Mouse (Mus musculus) stomach, embryonic 15.5 days (tissue): ENCODE measurements around the gene Alb. TPM values are rescaled to one million over a fixed set of nuclear protein-coding genes. Genes with fewer than 3 reads are reported as not detected.

ENCODE experiments used
- ATAC-seq: fragments of 200-750 bp; cut with Nextera tagmentation; 2 replicates; pipeline ENCODE4 v1.8.0; 2017; ENCODE audit warnings: low read depth, moderate number of reproducible peaks, moderate TSS enrichment; ENCODE audit not compliant: insufficient read depth, low FRiP score
- H3K27ac ChIP-seq: fragments of 300-500 bp; sonication (generic); 2 replicates; pipeline ENCODE4 v1.5.1; 2015; ENCODE audit warnings: mild to moderate bottlenecking, inconsistent platforms
- H3K27me3 ChIP-seq: fragments of 300-500 bp; sonication (generic); replicated peaks from 2 replicates; pipeline ENCODE4 v1.6.1; 2015; ENCODE audit warnings: inconsistent platforms
- H3K36me3 ChIP-seq: fragments of 300-500 bp; sonication (generic); 2 replicates; pipeline ENCODE4 v1.6.1; 2015; ENCODE audit warnings: inconsistent platforms
- H3K4me1 ChIP-seq: fragments of 300-500 bp; sonication (generic); 2 replicates; pipeline ENCODE4 v1.6.1; 2015; ENCODE audit warnings: inconsistent platforms
- H3K4me2 ChIP-seq: fragments of 300-500 bp; sonication (generic); 2 replicates; pipeline ENCODE4 v1.6.1; 2015; ENCODE audit warnings: mild to moderate bottlenecking, inconsistent platforms
- H3K4me3 ChIP-seq: fragments of 300-500 bp; sonication (generic); replicated peaks from 2 replicates; pipeline ENCODE4 v1.5.1; 2015; ENCODE audit warnings: inconsistent platforms
- H3K9ac ChIP-seq: fragments of 300-500 bp; sonication (generic); 2 replicates; pipeline ENCODE4 v1.6.1; 2015; ENCODE audit warnings: inconsistent platforms
- H3K9me3 ChIP-seq: fragments of 300-500 bp; sonication (generic); 2 replicates; pipeline ENCODE4 v1.6.1; 2016; ENCODE audit warnings: inconsistent platforms
- WGBS: fragments of 180-500 bp; shearing (Covaris S2); methylation state at CpG from one replicate; pipeline ENCODE4 v1.1.7; 2015; 5-methylcytosine and 5-hydroxymethylcytosine counted together
- polyA plus RNA-seq: library from polyadenylated mRNA; unstranded; fragments of >200 nt; fragmentation: Nextera tagmentation; extraction: Ambion mirVana; gene quantifications from 2 replicates; pipeline ENCODE4 v1.2.1, GENCODE M21; 2015

Gene Alb
- polyA plus RNA-seq, 1 experiment from 2014 or later = 276 TPM

DNA sequence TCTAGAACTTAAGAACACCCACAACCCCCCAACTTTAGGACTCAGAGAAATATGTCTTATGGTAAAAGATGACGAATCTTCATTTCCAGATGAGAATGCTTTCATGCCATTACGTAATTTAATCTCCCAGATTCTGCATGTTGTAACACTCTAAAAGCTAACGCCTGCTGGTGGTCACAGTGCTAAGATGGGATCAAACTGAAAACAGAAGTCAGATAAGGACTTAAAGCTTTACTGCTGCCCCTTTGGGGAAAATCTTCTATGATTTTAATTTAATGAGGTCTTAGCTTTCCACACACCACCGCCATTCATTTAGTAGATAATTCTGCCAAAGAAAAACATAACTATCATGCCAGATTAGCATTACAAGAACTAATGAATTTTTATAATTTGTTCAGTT, 6.1 kb downstream of the Alb start:
- no peak overlapping the region for H3K4me3 ChIP-seq
- no peak overlapping the region for H3K9ac ChIP-seq
- no peaks in the 10 kb centered on the region for H3K27me3 ChIP-seq
- no peaks in the 10 kb centered on the region for H3K4me1 ChIP-seq
- H3K4me2 ChIP-seq = no peak overlapping the region
- H3K27ac ChIP-seq = no peak overlapping the region
- 70% methylated on average over 4 of the region's 4 CpGs for WGBS
- no peaks in the 10 kb centered on the region for H3K9me3 ChIP-seq
- H3K36me3 ChIP-seq = no peaks in the 10 kb centered on the region
- ATAC-seq = no peak

DNA sequence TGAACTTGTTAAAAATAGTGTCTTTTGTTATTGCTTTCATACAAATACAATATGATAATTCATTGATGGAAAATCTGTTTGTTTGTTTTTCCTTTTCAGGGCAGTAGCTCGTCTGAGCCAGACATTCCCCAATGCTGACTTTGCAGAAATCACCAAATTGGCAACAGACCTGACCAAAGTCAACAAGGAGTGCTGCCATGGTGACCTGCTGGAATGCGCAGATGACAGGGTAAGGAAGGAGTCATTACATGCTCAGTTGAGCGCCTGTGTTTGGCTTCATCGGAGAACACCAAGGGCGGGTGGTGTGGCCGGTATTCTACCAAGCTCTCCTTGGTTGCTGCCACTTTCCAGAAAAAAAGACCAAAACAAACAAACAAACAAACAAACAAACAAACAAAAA, 6.5 kb downstream of the Alb start:
- no peaks in the 10 kb centered on the region for H3K4me1 ChIP-seq
- ATAC-seq = no peak
- no peaks in the 10 kb centered on the region for H3K27me3 ChIP-seq
- no peaks in the 10 kb centered on the region for H3K9me3 ChIP-seq
- WGBS = 60% methylated on average over 6 of the region's 6 CpGs
- H3K36me3 ChIP-seq = no peaks in the 10 kb centered on the region
- no peak overlapping the region for H3K4me2 ChIP-seq
- no peak overlapping the region for H3K9ac ChIP-seq
- H3K4me3 ChIP-seq = no peak overlapping the region
- no peak overlapping the region for H3K27ac ChIP-seq

DNA sequence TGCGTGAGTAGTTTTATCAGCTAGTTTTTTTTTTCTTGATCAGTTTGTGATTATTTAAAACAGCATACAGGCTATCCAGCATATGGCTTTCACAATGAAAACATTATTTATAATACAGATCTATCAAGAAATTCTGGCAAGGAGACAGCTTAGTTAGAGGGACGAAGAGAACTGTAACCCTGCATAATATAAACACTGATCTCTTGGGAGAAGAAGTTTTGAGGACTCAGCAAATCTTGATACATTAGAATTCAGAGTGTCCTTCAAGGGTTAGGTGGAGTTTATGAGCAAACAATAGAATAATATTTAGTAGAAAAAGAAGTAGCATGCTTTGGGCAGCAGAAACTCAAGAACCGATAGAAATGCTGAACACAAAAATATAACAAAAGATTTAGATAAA, 10.1 kb downstream of the Alb start:
- Histone ChIP-seq H3K4me3 (no peak overlapping the region), H3K9ac (no peak overlapping the region), H3K4me1 (no peaks in the 10 kb centered on the region), H3K27me3 (no peaks in the 10 kb centered on the region), H3K27ac (no peak overlapping the region), H3K4me2 (no peak overlapping the region), H3K36me3 (no peaks in the 10 kb centered on the region), H3K9me3 (no peaks in the 10 kb centered on the region)
- ATAC-seq = no peak
- WGBS = 62% methylated on average over 3 of the region's 3 CpGs

DNA sequence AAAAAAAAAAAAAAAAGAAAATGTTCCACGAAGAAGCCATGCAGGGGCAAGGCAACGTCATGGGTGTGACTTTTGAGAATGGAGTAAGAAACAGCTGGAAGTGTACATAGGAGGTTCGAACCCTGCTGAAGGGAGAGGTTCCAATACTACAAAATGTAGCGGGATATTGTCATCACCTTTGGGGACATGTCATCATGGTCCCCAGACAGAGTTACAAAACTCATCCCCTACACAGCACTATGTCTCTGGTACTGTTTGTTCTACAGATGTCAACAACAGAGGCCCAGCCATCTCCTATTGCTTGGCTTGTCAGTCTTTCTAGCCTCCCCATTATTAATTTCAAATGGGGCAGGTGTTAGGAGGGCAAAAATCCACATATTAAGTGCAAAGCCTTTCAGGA, 13.2 kb downstream of the Alb start:
- H3K9me3 ChIP-seq = no peaks in the 10 kb centered on the region

DNA sequence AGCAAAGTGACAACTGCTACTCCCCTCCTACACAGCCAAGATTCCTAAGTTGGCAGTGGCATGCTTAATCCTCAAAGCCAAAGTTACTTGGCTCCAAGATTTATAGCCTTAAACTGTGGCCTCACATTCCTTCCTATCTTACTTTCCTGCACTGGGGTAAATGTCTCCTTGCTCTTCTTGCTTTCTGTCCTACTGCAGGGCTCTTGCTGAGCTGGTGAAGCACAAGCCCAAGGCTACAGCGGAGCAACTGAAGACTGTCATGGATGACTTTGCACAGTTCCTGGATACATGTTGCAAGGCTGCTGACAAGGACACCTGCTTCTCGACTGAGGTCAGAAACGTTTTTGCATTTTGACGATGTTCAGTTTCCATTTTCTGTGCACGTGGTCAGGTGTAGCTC, 13.7 kb downstream of the Alb start:
- no peak for ATAC-seq

More for the DNA sequence above, 13.2 kb downstream of the Alb start:
- Histone ChIP-seq H3K4me3 (no peak overlapping the region), H3K36me3 (no peaks in the 10 kb centered on the region), H3K4me1 (no peaks in the 10 kb centered on the region), H3K27ac (no peak overlapping the region), H3K27me3 (no peaks in the 10 kb centered on the region), H3K4me2 (no peak overlapping the region), H3K9ac (no peak overlapping the region)
- WGBS = 93% methylated on average over 4 of the region's 4 CpGs
- no peak for ATAC-seq

DNA sequence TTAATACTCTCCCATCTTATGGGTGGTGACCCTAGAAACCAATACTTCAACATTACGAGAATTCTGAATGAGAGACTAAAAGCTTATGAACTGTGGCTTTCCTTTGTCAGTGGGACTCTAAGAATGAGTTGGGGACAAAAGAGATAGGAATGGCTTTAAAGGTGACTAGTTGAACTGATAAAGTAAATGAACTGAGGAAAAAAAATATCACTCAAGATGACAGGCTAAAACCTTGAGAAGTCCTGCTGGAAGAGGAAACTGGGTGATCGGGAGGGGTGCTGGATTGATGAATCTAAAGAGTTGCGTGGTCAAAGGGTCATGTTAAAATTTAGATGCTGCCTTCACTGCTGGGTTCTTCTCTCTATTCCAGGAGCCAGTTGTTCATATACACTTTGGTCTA, 16.0 kb downstream of the Alb start:
- H3K4me1 ChIP-seq = no peaks in the 10 kb centered on the region
- H3K9me3 ChIP-seq = no peaks in the 10 kb centered on the region
- ATAC-seq = no peak
- no peak overlapping the region for H3K4me3 ChIP-seq
- no peaks in the 10 kb centered on the region for H3K27me3 ChIP-seq
- no peaks in the 10 kb centered on the region for H3K36me3 ChIP-seq
- H3K4me2 ChIP-seq = no peak overlapping the region
- no peak overlapping the region for H3K27ac ChIP-seq
- 75% methylated on average over 3 of the region's 3 CpGs for WGBS
- H3K9ac ChIP-seq = no peak overlapping the region

More for the DNA sequence above, 13.7 kb downstream of the Alb start:
- Histone ChIP-seq H3K36me3 (no peaks in the 10 kb centered on the region), H3K9me3 (no peaks in the 10 kb centered on the region), H3K9ac (no peak overlapping the region), H3K27me3 (no peaks in the 10 kb centered on the region), H3K27ac (no peak overlapping the region), H3K4me3 (no peak overlapping the region), H3K4me2 (no peak overlapping the region), H3K4me1 (no peaks in the 10 kb centered on the region)
- WGBS = 83% methylated on average over 5 of the region's 5 CpGs

DNA sequence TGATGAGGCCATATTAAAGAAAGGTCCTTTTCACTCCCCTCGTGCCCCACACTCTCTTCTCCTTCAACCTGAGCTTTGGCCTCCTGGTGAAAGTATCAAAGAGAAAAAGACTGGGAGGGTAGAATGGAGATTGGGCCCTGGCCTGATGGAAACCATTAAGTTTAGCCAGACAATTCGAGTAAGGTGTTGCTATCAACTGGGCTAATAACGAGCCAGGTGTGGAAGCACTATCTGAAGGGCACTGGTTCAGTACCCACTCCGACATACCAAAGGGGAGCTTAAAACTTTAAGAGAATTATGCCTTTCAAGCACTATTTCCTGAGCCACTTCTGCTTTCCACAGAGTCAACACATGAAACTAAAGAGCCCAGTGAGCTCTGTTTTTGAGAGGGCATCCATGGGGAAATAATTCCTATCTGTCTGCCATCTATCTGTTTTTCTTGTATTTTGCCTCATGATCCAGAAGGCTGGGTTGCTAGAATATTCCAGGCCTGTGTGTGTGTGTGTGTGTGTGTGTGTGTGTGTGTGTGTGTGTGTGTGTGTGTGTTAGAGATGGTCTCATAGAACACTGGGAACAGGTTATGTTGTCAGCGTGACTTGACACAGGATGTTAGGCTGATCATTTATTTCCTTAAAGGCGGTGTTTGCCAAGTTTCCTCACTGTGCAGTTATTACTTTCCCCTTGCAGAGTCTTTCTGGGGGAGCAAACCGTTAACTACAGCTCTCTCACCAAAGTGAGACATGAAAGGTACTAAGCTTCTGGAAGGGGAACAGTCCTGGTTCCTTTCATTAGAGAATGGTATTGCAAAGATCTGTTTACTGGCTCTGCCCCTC, 16.8 kb downstream of the Alb start:
- H3K36me3 ChIP-seq = no peaks in the 10 kb centered on the region
- H3K9ac ChIP-seq = no peak overlapping the region
- H3K9me3 ChIP-seq = no peaks in the 10 kb centered on the region
- WGBS = 64% methylated on average over 7 of the region's 7 CpGs
- no peak for ATAC-seq
- no peaks in the 10 kb centered on the region for H3K4me1 ChIP-seq
- no peak overlapping the region for H3K27ac ChIP-seq
- no peak overlapping the region for H3K4me2 ChIP-seq
- no peaks in the 10 kb centered on the region for H3K27me3 ChIP-seq
- H3K4me3 ChIP-seq = no peak overlapping the region

DNA sequence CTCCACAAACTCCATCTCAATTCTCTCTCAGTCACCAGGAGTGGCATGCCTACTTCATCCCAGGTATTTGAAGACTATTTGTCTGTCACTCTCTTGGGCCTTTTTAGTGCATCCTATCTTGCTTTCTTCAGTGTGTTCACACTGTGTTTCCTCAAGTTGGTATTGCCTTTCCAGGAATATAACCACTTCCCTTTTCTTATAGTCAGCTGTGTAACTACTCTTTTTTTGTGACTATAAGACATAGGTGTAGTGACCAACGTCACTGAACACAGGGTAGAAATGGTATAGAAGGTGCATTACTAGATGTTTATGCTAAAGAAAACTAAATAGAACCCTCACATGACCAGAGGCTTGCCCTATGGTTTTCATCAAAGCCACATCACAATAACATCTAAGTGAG, 18.2 kb downstream of the Alb start:
- no peak for ATAC-seq
- no peaks in the 10 kb centered on the region for H3K36me3 ChIP-seq
- no peaks in the 10 kb centered on the region for H3K9me3 ChIP-seq
- H3K4me1 ChIP-seq = no peaks in the 10 kb centered on the region
- 76% methylated on average over 1 of the region's 1 CpGs for WGBS
- H3K4me2 ChIP-seq = no peak overlapping the region
- no peak overlapping the region for H3K27ac ChIP-seq
- no peak overlapping the region for H3K4me3 ChIP-seq
- H3K27me3 ChIP-seq = no peaks in the 10 kb centered on the region
- H3K9ac ChIP-seq = no peak overlapping the region

DNA sequence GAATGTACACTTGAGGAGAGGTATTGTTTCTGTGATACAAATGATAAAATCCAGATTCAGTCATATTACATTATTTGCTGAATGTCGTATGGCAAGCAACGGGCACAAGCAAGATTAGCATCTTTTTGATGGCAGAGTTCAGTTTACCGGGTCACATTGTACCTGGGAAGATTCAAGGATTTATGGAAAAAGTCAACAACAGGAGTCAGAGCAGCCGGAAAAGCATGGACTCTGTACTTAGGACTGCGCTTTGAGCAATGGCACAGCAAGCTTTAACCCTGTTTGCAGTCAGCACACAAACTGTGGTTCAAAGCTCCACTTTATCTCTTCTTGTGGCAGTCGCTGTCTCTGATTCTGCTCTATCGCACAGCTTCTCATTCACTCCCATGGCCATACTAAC, 24.9 kb downstream of the Alb start:
- Histone ChIP-seq H3K36me3 (no peaks in the 10 kb centered on the region), H3K9me3 (no peaks in the 10 kb centered on the region), H3K4me1 (no peaks in the 10 kb centered on the region), H3K4me3 (no peak overlapping the region), H3K9ac (no peak overlapping the region), H3K27me3 (no peaks in the 10 kb centered on the region), H3K27ac (no peak overlapping the region), H3K4me2 (no peak overlapping the region)
- ATAC-seq = peak; percentile 29; the same call in 1 of the 2 replicates
- WGBS = 74% methylated on average over 7 of the region's 7 CpGs

DNA sequence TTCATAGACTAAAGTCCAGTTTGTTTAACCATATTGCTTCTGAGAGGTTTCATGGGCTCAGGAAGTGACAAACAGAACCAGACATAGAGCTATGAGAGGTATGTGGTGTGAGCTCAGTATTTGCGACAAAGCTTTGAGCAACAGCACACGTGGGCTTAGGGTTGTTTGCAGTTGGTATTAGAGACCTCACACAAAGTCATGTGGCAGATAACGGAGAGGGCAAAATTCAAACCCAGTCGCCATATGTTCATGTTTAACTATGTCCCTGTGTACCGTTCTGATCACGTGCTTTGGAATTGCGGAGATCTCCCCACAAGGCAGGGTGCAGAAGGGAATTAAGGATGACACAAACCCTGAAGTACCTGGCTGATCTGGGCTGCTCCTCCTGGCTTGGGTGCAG, 27.6 kb downstream of the Alb start:
- H3K27ac ChIP-seq = no peak overlapping the region
- 54% methylated on average over 7 of the region's 7 CpGs for WGBS
- H3K4me1 ChIP-seq = 0 out of 2 replicates have a peak, but pooled peaks cover 4% of the 10 kb centered on the region
- no peak overlapping the region for H3K4me2 ChIP-seq
- H3K36me3 ChIP-seq = no peaks in the 10 kb centered on the region
- no peaks in the 10 kb centered on the region for H3K9me3 ChIP-seq
- peak; percentile 67 for ATAC-seq
- H3K4me3 ChIP-seq = no peak overlapping the region
- H3K27me3 ChIP-seq = no peaks in the 10 kb centered on the region
- H3K9ac ChIP-seq = no peak overlapping the region

DNA sequence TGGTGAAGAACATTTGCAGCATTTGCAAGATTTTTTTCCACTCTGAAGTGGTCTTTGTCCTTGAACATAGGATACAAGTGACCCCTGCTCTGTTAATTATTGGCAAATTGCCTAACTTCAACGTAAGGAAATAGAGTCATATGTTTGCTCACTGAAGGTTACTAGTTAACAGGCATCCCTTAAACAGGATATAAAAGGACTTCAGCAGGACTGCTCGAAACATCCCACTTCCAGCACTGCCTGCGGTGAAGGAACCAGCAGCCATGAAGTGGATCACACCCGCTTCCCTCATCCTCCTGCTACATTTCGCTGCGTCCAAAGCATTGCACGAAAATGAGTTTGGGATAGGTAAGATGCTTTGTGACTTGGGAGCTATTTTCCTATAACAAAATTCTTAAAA, 29.8 kb downstream of the Alb start, which contains the start of gene Afp:
Afp (plus strand) TSS at position 220 of the 400 bp plus-strand sequence.
- H3K4me1 ChIP-seq = 0 out of 2 replicates have a peak, but pooled peaks cover 4% of the 10 kb centered on the region
- peak within 1 kb of the TSS; percentile 13; the same call in 1 of the 2 replicates for H3K4me2 ChIP-seq
- 75% methylated on average over 7 of the region's 7 CpGs for WGBS
- H3K4me3 ChIP-seq = no peak within 1 kb of the TSS
- H3K27me3 ChIP-seq = no peaks in the 10 kb centered on the region
- H3K9me3 ChIP-seq = no peaks in the 10 kb centered on the region
- no peak for ATAC-seq
- no peaks in the 10 kb centered on the region for H3K36me3 ChIP-seq
- no peak within 1 kb of the TSS for H3K9ac ChIP-seq
- H3K27ac ChIP-seq = no peak within 1 kb of the TSS

DNA sequence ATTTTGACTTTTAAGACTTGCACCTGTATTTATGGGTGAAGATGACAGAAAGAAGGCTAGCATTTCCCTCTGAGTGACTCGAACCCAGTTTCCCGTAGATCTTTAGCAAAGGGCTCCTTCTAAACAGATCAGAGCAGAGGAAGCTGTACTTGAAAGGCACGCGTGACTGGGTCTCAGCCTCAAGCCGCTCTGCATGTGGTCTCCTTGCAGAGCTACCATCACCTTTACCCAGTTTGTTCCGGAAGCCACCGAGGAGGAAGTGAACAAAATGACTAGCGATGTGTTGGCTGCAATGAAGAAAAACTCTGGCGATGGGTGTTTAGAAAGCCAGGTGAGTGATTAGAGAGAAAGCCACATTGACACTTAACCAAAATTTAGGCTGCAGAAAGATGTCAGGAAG, 31.7 kb downstream of the Alb start:
- no peak for ATAC-seq
- H3K27ac ChIP-seq = no peak overlapping the region
- H3K4me1 ChIP-seq = 0 out of 2 replicates have a peak, but pooled peaks cover 4% of the 10 kb centered on the region
- no peak overlapping the region for H3K9ac ChIP-seq
- H3K4me2 ChIP-seq = no peak overlapping the region
- no peaks in the 10 kb centered on the region for H3K36me3 ChIP-seq
- no peaks in the 10 kb centered on the region for H3K9me3 ChIP-seq
- WGBS = 85% methylated on average over 9 of the region's 9 CpGs
- no peaks in the 10 kb centered on the region for H3K27me3 ChIP-seq
- H3K4me3 ChIP-seq = no peak overlapping the region
